Mouse (Mus musculus) neural tube, embryonic 13.5 days (tissue): ENCODE results near the gene Cd276. TPM values are rescaled to one million over a fixed set of nuclear protein-coding genes. Genes with fewer than 3 reads are reported as not detected.

Experiments used
- ATAC-seq: fragments of 200-750 bp; cut with Nextera tagmentation; 2 replicates; pipeline ENCODE4 v1.8.0; 2017; ENCODE audit warnings: low read depth, mild to moderate bottlenecking, moderate TSS enrichment, moderate library complexity
- H3K27ac ChIP-seq: fragments of 300-500 bp; sonication (generic); replicated peaks from 2 replicates; pipeline ENCODE4 v1.5.1; 2015; ENCODE audit warnings: moderate library complexity, mild to moderate bottlenecking, inconsistent platforms
- H3K27me3 ChIP-seq: fragments of 300-500 bp; sonication (generic); 2 replicates; pipeline ENCODE4 v1.6.1; 2015; ENCODE audit warnings: mild to moderate bottlenecking, inconsistent platforms
- H3K36me3 ChIP-seq: fragments of 300-500 bp; sonication (generic); 2 replicates; pipeline ENCODE4 v1.6.1; 2015; ENCODE audit warnings: mild to moderate bottlenecking, inconsistent platforms
- H3K4me1 ChIP-seq: fragments of 300-500 bp; sonication (generic); replicated peaks from 2 replicates; pipeline ENCODE4 v1.6.1; 2015; ENCODE audit warnings: inconsistent platforms
- H3K4me2 ChIP-seq: fragments of 300-500 bp; sonication (generic); 2 replicates; pipeline ENCODE4 v1.6.1; 2015; ENCODE audit warnings: inconsistent platforms, mild to moderate bottlenecking, moderate library complexity
- H3K4me3 ChIP-seq: fragments of 300-500 bp; sonication (generic); 2 replicates; pipeline ENCODE4 v1.5.1; 2015; ENCODE audit warnings: mild to moderate bottlenecking, inconsistent platforms
- H3K9ac ChIP-seq: fragments of 300-500 bp; sonication (generic); 2 replicates; pipeline ENCODE4 v1.6.1; 2015; ENCODE audit warnings: moderate library complexity, mild to moderate bottlenecking, inconsistent platforms
- H3K9me3 ChIP-seq: fragments of 300-500 bp; sonication (generic); 2 replicates; pipeline ENCODE4 v1.6.1; 2016; ENCODE audit warnings: inconsistent platforms
- WGBS: fragments of 180-500 bp; shearing (Covaris S2); methylation state at CpG from one replicate; pipeline ENCODE4 v1.1.7; 2015; 5-methylcytosine and 5-hydroxymethylcytosine counted together
- polyA plus RNA-seq: library from polyadenylated mRNA; unstranded; fragments of >200 nt; fragmentation: Nextera tagmentation; extraction: Ambion mirVana; gene quantifications from 2 replicates; pipeline ENCODE4 v1.2.1, GENCODE M21; 2015

Cd276 gene
- polyA plus RNA-seq, 1 experiment from 2014 or later: 42.1 TPM

- H3K4me1 ChIP-seq: no peaks in the 10 kb centered on the region; the same call in 1 of the 2 replicates
- 92% methylated on average over 4 of the region's 4 CpGs for WGBS
- no peaks in the 10 kb centered on the region for H3K27me3 ChIP-seq
- no peak overlapping the region for H3K4me2 ChIP-seq
- no peak overlapping the region for H3K9ac ChIP-seq
- H3K36me3 ChIP-seq: peaks cover 60% of the 10 kb centered on the region
- H3K9me3 ChIP-seq: no peaks in the 10 kb centered on the region
- H3K4me3 ChIP-seq: no peak overlapping the region
- H3K27ac ChIP-seq: no peak overlapping the region
- no peak for ATAC-seq
Observed at GRCm38 (mm10) chr9:58525108-58525507, 30.1 kb downstream of the Cd276 start.

GRCm38 (mm10) chr9:58521883-58522423 is 33.3 kb downstream of the Cd276 start:
- WGBS: 72% methylated on average over 4 of the region's 4 CpGs
- Histone ChIP-seq H3K36me3 (peaks cover 30% of the 10 kb centered on the region), H3K4me2 (no peak overlapping the region), H3K27me3 (no peaks in the 10 kb centered on the region), H3K27ac (no peak overlapping the region), H3K9me3 (no peaks in the 10 kb centered on the region), H3K9ac (no peak overlapping the region), H3K4me3 (no peak overlapping the region), H3K4me1 (peaks cover 16% of the 10 kb centered on the region; the same call in 1 of the 2 replicates)
- no peak for ATAC-seq

GRCm38 (mm10) chr9:58520816-58521581 is 34.2 kb downstream of the Cd276 start:
- Histone ChIP-seq H3K4me1 (peaks cover 16% of the 10 kb centered on the region; the same call in 1 of the 2 replicates), H3K9me3 (no peaks in the 10 kb centered on the region), H3K4me2 (no peak overlapping the region), H3K27me3 (no peaks in the 10 kb centered on the region), H3K27ac (no peak overlapping the region), H3K36me3 (peaks cover 21% of the 10 kb centered on the region), H3K4me3 (no peak overlapping the region), H3K9ac (no peak overlapping the region)
- WGBS: 68% methylated on average over 5 of the region's 5 CpGs
- ATAC-seq: no peak

GRCm38 (mm10) chr9:58519953-58520352 is 35.3 kb downstream of the Cd276 start:
- WGBS: 83% methylated on average over 3 of the region's 3 CpGs
- Histone ChIP-seq H3K9ac (no peak overlapping the region), H3K4me3 (no peak overlapping the region), H3K27ac (no peak overlapping the region), H3K4me2 (no peak overlapping the region), H3K36me3 (peaks cover 10% of the 10 kb centered on the region), H3K27me3 (no peaks in the 10 kb centered on the region), H3K4me1 (peaks cover 19% of the 10 kb centered on the region; the same call in 1 of the 2 replicates), H3K9me3 (no peaks in the 10 kb centered on the region)
- ATAC-seq: no peak

GRCm38 (mm10) chr9:58517866-58518750 is 37.1 kb downstream of the Cd276 start:
- H3K9me3 ChIP-seq: no peaks in the 10 kb centered on the region
- no peak overlapping the region for H3K9ac ChIP-seq
- WGBS: 53% methylated on average over 9 of the region's 9 CpGs
- no peaks in the 10 kb centered on the region for H3K27me3 ChIP-seq
- no peak for ATAC-seq
- H3K36me3 ChIP-seq: no peaks in the 10 kb centered on the region
- peaks cover 28% of the 10 kb centered on the region; the same call in 1 of the 2 replicates for H3K4me1 ChIP-seq
- no peak overlapping the region for H3K27ac ChIP-seq
- H3K4me3 ChIP-seq: no peak overlapping the region
- no peak overlapping the region for H3K4me2 ChIP-seq

- Histone ChIP-seq H3K27ac (no peak overlapping the region), H3K4me2 (no peak overlapping the region), H3K9ac (no peak overlapping the region), H3K27me3 (no peaks in the 10 kb centered on the region), H3K9me3 (no peaks in the 10 kb centered on the region), H3K4me1 (peaks cover 28% of the 10 kb centered on the region; the same call in 1 of the 2 replicates), H3K36me3 (no peaks in the 10 kb centered on the region), H3K4me3 (no peak overlapping the region)
- 85% methylated on average over 3 of the region's 3 CpGs for whole genome bisulfite sequencing
- ATAC-seq: no peak
Observed at GRCm38 (mm10) chr9:58516480-58516879, 38.8 kb downstream of the Cd276 start.

GRCm38 (mm10) chr9:58513749-58514148 is 41.5 kb downstream of the Cd276 start:
- Histone ChIP-seq H3K4me3 (no peak overlapping the region), H3K27ac (peak overlapping the region; percentile 23; the same call in 1 of the 2 replicates), H3K27me3 (no peaks in the 10 kb centered on the region), H3K36me3 (no peaks in the 10 kb centered on the region), H3K4me2 (no peak overlapping the region), H3K9me3 (no peaks in the 10 kb centered on the region), H3K4me1 (peaks cover 23% of the 10 kb centered on the region; the same call in 1 of the 2 replicates), H3K9ac (no peak overlapping the region)
- 50% methylated on average over 5 of the region's 5 CpGs for WGBS
- ATAC-seq: peak; percentile 36; the same call in 1 of the 2 replicates

GRCm38 (mm10) chr9:58510452-58510851 is 44.8 kb downstream of the Cd276 start:
- WGBS: 93% methylated on average over 5 of the region's 5 CpGs
- Histone ChIP-seq H3K4me3 (no peak overlapping the region), H3K27ac (no peak overlapping the region), H3K36me3 (no peaks in the 10 kb centered on the region), H3K4me1 (peaks cover 12% of the 10 kb centered on the region; the same call in 1 of the 2 replicates), H3K27me3 (no peaks in the 10 kb centered on the region), H3K9ac (no peak overlapping the region), H3K9me3 (no peaks in the 10 kb centered on the region), H3K4me2 (no peak overlapping the region)
- no peak for ATAC-seq

GRCm38 (mm10) chr9:58507216-58508005 is 47.8 kb downstream of the Cd276 start:
- Histone ChIP-seq H3K4me2 (no peak overlapping the region), H3K9me3 (no peaks in the 10 kb centered on the region), H3K9ac (no peak overlapping the region), H3K4me1 (no peaks in the 10 kb centered on the region), H3K4me3 (no peak overlapping the region), H3K27me3 (no peaks in the 10 kb centered on the region), H3K27ac (no peak overlapping the region), H3K36me3 (no peaks in the 10 kb centered on the region)
- no peak for ATAC-seq
- WGBS: 76% methylated on average over 8 of the region's 8 CpGs

- Histone ChIP-seq H3K4me3 (no peak overlapping the region), H3K9me3 (no peaks in the 10 kb centered on the region), H3K27ac (no peak overlapping the region), H3K4me1 (peaks cover 18% of the 10 kb centered on the region), H3K36me3 (peaks cover 7% of the 10 kb centered on the region; the same call in 1 of the 2 replicates), H3K4me2 (no peak overlapping the region), H3K9ac (no peak overlapping the region), H3K27me3 (no peaks in the 10 kb centered on the region)
- WGBS: 85% methylated on average over 5 of the region's 5 CpGs
- no peak for ATAC-seq
Observed at GRCm38 (mm10) chr9:58500946-58501345, 54.3 kb downstream of the Cd276 start.

GRCm38 (mm10) chr9:58497942-58498341 is 57.3 kb downstream of the Cd276 start:
- Histone ChIP-seq H3K9me3 (no peaks in the 10 kb centered on the region), H3K27me3 (no peaks in the 10 kb centered on the region), H3K4me1 (peaks cover 41% of the 10 kb centered on the region), H3K9ac (no peak overlapping the region), H3K27ac (no peak overlapping the region), H3K4me2 (no peak overlapping the region), H3K4me3 (no peak overlapping the region), H3K36me3 (peaks cover 13% of the 10 kb centered on the region; the same call in 1 of the 2 replicates)
- 8% methylated on average over 4 of the region's 4 CpGs for WGBS
- no peak for ATAC-seq
